Mouse (Mus musculus) cortical plate, adult 2 months (tissue): ENCODE results near the gene Capza1. TPM values are rescaled to one million over a fixed set of nuclear protein-coding genes. Genes with fewer than 3 reads are reported as not detected.

Experiments used
- H3K27ac ChIP-seq: fragments of 200-500 bp; 2 replicates; pipeline ENCODE4 v1.5.1; 2012; ENCODE audit warnings: low read length, control low read depth, inconsistent platforms; ENCODE audit not compliant: insufficient read depth
- H3K4me1 ChIP-seq: fragments of 200-500 bp; 2 replicates; pipeline ENCODE4 v1.6.1; 2011; ENCODE audit warnings: low read length; ENCODE audit not compliant: control insufficient read depth, insufficient read depth
- H3K4me3 ChIP-seq: fragments of 200-500 bp; 2 replicates; pipeline ENCODE4 v1.5.1; 2011; ENCODE audit warnings: mild to moderate bottlenecking, low read length, control low read depth; ENCODE audit not compliant: insufficient read depth
- CTCF ChIP-seq: fragments of 200-500 bp; IDR thresholded peaks from 2 replicates; pipeline ENCODE4 v1.5.1; 2011; ENCODE audit warnings: mild to moderate bottlenecking, control low read depth, low read length; ENCODE audit not compliant: insufficient read depth; ENCODE audit errors: extremely low read depth
- POLR2A ChIP-seq: fragments of 200-500 bp; IDR thresholded peaks from 2 replicates; pipeline ENCODE4 v1.6.1; 2011; ENCODE audit warnings: mild to moderate bottlenecking, low read length, control low read depth; ENCODE audit not compliant: insufficient read depth; ENCODE audit errors: extremely low read depth
- polyA plus RNA-seq: library from polyadenylated mRNA; depleted of rRNA; stranded (reverse); fragments of >200 nt; gene quantifications from 2 replicates; pipeline ENCODE4 v1.2.3, GENCODE M21; 2012

The Capza1 gene
- polyA plus RNA-seq, 1 experiment = 27.1 TPM

DNA sequence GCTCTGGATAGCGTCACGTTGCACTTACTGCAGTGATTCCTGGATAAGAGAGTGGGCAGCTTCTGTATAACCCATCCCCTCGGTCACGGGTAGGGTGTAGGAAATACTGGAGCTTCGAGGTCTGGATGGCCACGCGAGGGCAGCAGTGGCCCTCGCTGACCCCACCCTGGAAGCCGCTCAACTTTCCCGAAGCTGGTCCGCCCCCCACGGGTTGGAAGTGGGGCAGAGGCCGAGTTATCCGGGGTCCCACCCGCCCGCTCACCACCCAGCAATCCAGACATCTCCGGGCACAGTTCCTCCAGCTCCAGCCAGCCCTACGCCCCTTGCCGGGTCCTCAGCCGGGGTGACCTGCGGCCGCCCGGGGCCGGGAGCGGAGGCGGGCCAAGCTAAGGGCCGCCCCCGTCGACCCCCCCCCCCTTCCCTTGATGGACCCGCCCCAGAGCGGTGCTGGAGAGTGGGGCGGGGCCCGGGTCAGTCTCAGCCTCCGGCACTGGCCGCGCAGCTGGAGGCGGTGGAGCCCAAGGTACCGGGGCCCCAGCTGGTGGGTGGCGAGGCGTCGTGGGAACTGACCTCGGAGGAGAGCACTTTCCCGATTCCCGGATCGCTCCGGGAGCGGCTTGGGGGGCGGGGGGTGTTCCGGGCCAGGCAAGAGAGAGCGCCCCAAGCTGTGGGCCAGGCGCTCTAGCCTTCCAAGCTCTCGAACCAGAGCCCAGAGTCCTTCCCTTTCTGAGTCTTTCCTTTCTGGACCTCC, 75.6 kb downstream of the Capza1 start:
- peak overlapping the region; percentile 42 for H3K4me3 ChIP-seq
- TF ChIP-seq POLR2A (no peak), CTCF (peak; percentile 45)
- peak overlapping the region; percentile 66; the same call in 1 of the 2 replicates for H3K27ac ChIP-seq
- peaks cover 14% of the 10 kb centered on the region for H3K4me1 ChIP-seq

GRCm38 (mm10) chr3:104788075-104788474, 76.2 kb downstream of the Capza1 start, which contains the start of gene Rhoc:
Rhoc (plus strand) TSS chr3:104788375.
- peak within 1 kb of the TSS; percentile 42 for H3K4me3 ChIP-seq
- peak within 1 kb of the TSS; percentile 66; the same call in 1 of the 2 replicates for H3K27ac ChIP-seq
- peaks cover 14% of the 10 kb centered on the region for H3K4me1 ChIP-seq
- TF ChIP-seq POLR2A (no peak), CTCF (no peak)

GRCm38 (mm10) chr3:104785284-104785683, 79.0 kb downstream of the Capza1 start:
- TF ChIP-seq POLR2A (no peak), CTCF (no peak)
- H3K4me1 ChIP-seq = peaks cover 2% of the 10 kb centered on the region; the same call in 1 of the 2 replicates
- H3K27ac ChIP-seq = no peak overlapping the region
- no peak overlapping the region for H3K4me3 ChIP-seq

DNA sequence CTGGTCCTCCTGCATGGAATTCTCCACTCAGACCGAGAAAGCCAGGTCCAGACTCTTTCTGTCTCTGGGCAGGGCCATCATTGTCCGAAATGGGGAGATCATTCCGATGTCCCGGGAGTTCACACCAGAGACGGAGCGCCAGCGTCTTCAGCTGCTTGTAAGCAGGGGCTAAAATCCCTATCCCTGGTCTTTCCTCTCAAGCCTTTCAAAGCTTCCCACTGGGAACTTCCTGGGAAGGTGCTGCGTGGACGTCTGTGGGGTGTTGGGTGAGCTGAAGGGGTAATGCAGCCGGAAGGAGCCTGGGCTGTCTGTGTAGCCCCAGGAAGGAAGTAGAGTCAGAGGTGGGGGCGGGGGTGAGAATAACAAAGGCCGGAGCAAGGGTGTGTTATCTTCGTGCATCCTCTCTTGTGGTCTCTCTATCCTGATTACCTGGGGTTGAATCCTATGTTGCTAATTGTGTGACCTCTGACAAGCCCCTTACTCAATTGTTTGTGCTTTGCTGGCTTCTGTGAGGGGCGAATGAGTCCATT, 80.3 kb downstream of the Capza1 start:
- H3K27ac ChIP-seq = no peak overlapping the region
- no peak for TF ChIP-seq POLR2A
- no peak for TF ChIP-seq CTCF

GRCm38 (mm10) chr3:104782061-104782681, 82.1 kb downstream of the Capza1 start:
- H3K27ac ChIP-seq = no peak overlapping the region
- H3K4me3 ChIP-seq = no peak overlapping the region
- H3K4me1 ChIP-seq = no peaks in the 10 kb centered on the region

More for the DNA sequence above, 80.3 kb downstream of the Capza1 start:
- H3K4me3 ChIP-seq = no peak overlapping the region
- H3K4me1 ChIP-seq = peaks cover 2% of the 10 kb centered on the region; the same call in 1 of the 2 replicates

DNA sequence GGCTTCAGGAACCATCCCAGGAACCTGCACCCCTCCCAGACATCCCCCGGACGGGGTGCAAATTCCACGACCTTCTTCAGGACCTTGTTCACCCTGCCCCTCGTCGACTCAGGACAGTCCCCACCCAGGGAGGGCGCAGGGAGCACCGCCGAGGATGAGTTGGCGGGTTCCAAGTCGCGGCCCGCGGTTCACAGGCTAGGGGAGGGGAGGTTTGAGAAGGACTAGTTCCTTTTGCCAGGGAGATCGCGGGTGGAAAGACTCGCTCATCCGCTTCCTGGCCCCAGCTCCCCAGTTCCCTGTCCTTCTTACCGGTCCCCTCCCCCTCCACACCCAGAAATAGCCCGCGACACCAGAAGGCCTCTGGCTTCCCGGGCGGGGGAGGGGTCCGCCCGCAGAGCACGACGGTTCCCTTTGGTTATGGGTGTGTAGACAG, 82.8 kb downstream of the Capza1 start, which contains the start of gene Fam19a3:
TSS of gene Fam19a3 (minus strand) at position 370 of the 433 bp plus-strand sequence.
- TF ChIP-seq CTCF (no peak), POLR2A (no peak)
- H3K4me1 ChIP-seq = no peaks in the 10 kb centered on the region
- peak within 1 kb of the TSS; percentile 27 for H3K4me3 ChIP-seq
- no peak within 1 kb of the TSS for H3K27ac ChIP-seq

More at GRCm38 (mm10) chr3:104782061-104782681, 82.1 kb downstream of the Capza1 start:
- TF ChIP-seq POLR2A = no peak
- no peak for TF ChIP-seq CTCF

- peak within 1 kb of the TSS; percentile 27 for H3K4me3 ChIP-seq
- TF ChIP-seq POLR2A = no peak
- H3K27ac ChIP-seq = no peak within 1 kb of the TSS
- H3K4me1 ChIP-seq = no peaks in the 10 kb centered on the region
Measured at GRCm38 (mm10) chr3:104780561-104781420, 83.5 kb downstream of the Capza1 start, which contains the start of gene Ppm1j. Ppm1j (plus strand) TSS chr3:104781056.

- TF ChIP-seq POLR2A (no peak), CTCF (peak; percentile 88)
- Histone ChIP-seq H3K4me1 (no peaks in the 10 kb centered on the region), H3K4me3 (no peak overlapping the region), H3K27ac (no peak overlapping the region)
Measured at GRCm38 (mm10) chr3:104779949-104780348, 84.4 kb downstream of the Capza1 start.

- H3K4me3 ChIP-seq = no peak overlapping the region
- H3K4me1 ChIP-seq = no peaks in the 10 kb centered on the region
- TF ChIP-seq CTCF (peak; percentile 27), POLR2A (no peak)
- H3K27ac ChIP-seq = no peak overlapping the region
Measured at GRCm38 (mm10) chr3:104777342-104777741, 87.0 kb downstream of the Capza1 start.
